ENCODE assay signal across 10 mouse cellular contexts in genomic region chr9:66666153-66666552, GRCm38 (mm10). TPM values are rescaled to one million over a fixed set of nuclear protein-coding genes. Genes with fewer than 3 reads are reported as not detected.
A peak's percentile ranks its signal among the peaks of the same experiment; 100 is the strongest.
DNase-seq lines count a peak whose midpoint lies in the region; ATAC-seq and TF ChIP-seq lines count a peak whose summit lies in the region.
"Had no signal": no experiment of that assay in that cellular context is flagged by ENCODE, and none has a peak within 500 bp of the region (broad histone marks: within the 10 kb centered on the region; RNA-seq: fewer than 3 reads in every experiment).

No protein-coding gene starts in this region.

- no peaks in the 10 kb centered on the region; the same call in 1 of the 2 replicates for H3K9me3 ChIP-seq in forebrain, embryonic 10.5 days
- no peaks in the 10 kb centered on the region for H3K9me3 ChIP-seq in forebrain, embryonic 11.5 days (ENCODE audit: control insufficient read depth, low read length)
- no peaks in the 10 kb centered on the region for H3K9me3 ChIP-seq in intestine, postnatal 0 days (ENCODE audit: control insufficient read depth)

- no peaks in the 10 kb centered on the region for H3K27me3 ChIP-seq in forebrain, embryonic 10.5 days (ENCODE audit: poor library complexity, severe bottlenecking)
- no peaks in the 10 kb centered on the region for H3K27me3 ChIP-seq in forebrain, embryonic 11.5 days (ENCODE audit: control insufficient read depth, insufficient read depth, low read length)
- H3K27me3 ChIP-seq in intestine, postnatal 0 days (replicated peaks; ENCODE audit: control insufficient read depth, insufficient read depth, low read length), result no peaks in the 10 kb centered on the region

- no peak overlapping the region for H3K4me2 ChIP-seq in forebrain, embryonic 11.5 days (ENCODE audit: low read depth, low read length, severe bottlenecking)
- no peak overlapping the region for H3K4me2 ChIP-seq in intestine, postnatal 0 days (replicated peaks; ENCODE audit: low read depth)

- H3K36me3 ChIP-seq in forebrain, embryonic 10.5 days (replicated peaks), result no peaks in the 10 kb centered on the region
- no peaks in the 10 kb centered on the region for H3K36me3 ChIP-seq in forebrain, embryonic 11.5 days (ENCODE audit: control insufficient read depth, insufficient read depth, low read length)
- no peaks in the 10 kb centered on the region for H3K36me3 ChIP-seq in intestine, postnatal 0 days (ENCODE audit: control insufficient read depth, insufficient read depth)

- no peak for DNase-seq in forebrain, embryonic 10.5 days (ENCODE audit: extremely low spot score, low spot score)
- DNase-seq in forebrain, embryonic 11.5 days (ENCODE audit: low spot score), result no peak
- DNase-seq in adipocyte (ENCODE audit: low spot score), result peak; percentile 75
- DNase-seq in gastrocnemius, adult 2 months, result peak; percentile 84
- DNase-seq in heart, postnatal 14 days, result peak; percentile 35 to 52
- no peak for DNase-seq in layer of hippocampus, adult 8-10 months (ENCODE audit: low spot score in 2 of 2)
- DNase-seq in c-Kit-positive CD71-positive TER-119-positive erythroid progenitor cells, embryonic 14.5 days (ENCODE audit: low spot score), result no peak
- DNase-seq: embryo, embryonic 11 days had no signal

- H3K27ac ChIP-seq in forebrain, embryonic 10.5 days, result 0 out of 2 replicates have a peak overlapping the region, but pooled peaks have one; percentile 26
- H3K27ac ChIP-seq in forebrain, embryonic 11.5 days (ENCODE audit: low read depth, low read length), result no peak overlapping the region
- peak overlapping the region; percentile 93 for H3K27ac ChIP-seq in gastrocnemius, adult 2 months
- no peak overlapping the region for H3K27ac ChIP-seq in intestine, postnatal 0 days (ENCODE audit: low read depth, low read length)
- H3K27ac ChIP-seq: layer of hippocampus, adult 2 months had no signal

- peaks cover 12% of the 10 kb centered on the region; the same call in 1 of the 2 replicates for H3K4me1 ChIP-seq in forebrain, embryonic 10.5 days
- no peaks in the 10 kb centered on the region for H3K4me1 ChIP-seq in forebrain, embryonic 11.5 days (replicated peaks; ENCODE audit: control insufficient read depth, insufficient read depth, low read length)
- H3K4me1 ChIP-seq in intestine, postnatal 0 days (replicated peaks; ENCODE audit: control insufficient read depth, insufficient read depth, low read length), result peaks cover 7% of the 10 kb centered on the region; the same call in 1 of the 2 replicates

- H3K4me3 ChIP-seq in forebrain, embryonic 10.5 days, result no peak overlapping the region
- H3K4me3 ChIP-seq in forebrain, embryonic 11.5 days (ENCODE audit: low read depth, low read length), result no peak overlapping the region
- H3K4me3 ChIP-seq in gastrocnemius, adult 2 months, result no peak overlapping the region
- H3K4me3 ChIP-seq in intestine, postnatal 0 days (ENCODE audit: low read depth, low read length), result no peak overlapping the region
- H3K4me3 ChIP-seq: layer of hippocampus, adult 2 months had no signal

- intact Hi-C loops in gastrocnemius, adult 2 months (cut with DNase I), result no loop called here
- intact Hi-C loops in heart, postnatal 14 days (cut with DNase I), result no loop called here

- 80% methylated on average over 3 of the region's 3 CpGs for WGBS in forebrain, embryonic 10.5 days
- 83% methylated on average over 3 of the region's 3 CpGs for WGBS in forebrain, embryonic 11.5 days
- 82% methylated on average over 3 of the region's 3 CpGs for WGBS in intestine, postnatal 0 days

- H3K9ac ChIP-seq in forebrain, embryonic 11.5 days (ENCODE audit: low read length), result no peak overlapping the region
- H3K9ac ChIP-seq in intestine, postnatal 0 days (ENCODE audit: low read depth, low read length), result no peak overlapping the region

- no peak for TF ChIP-seq CTCF in gastrocnemius, adult 2 months (IDR thresholded peaks at IDR 0.05)
- no peak for TF ChIP-seq CTCF in intestine, postnatal 0 days (IDR thresholded peaks at IDR 0.05; ENCODE audit: low read depth)

- ATAC-seq in forebrain, embryonic 11.5 days (replicated peaks; ENCODE audit: low FRiP score), result no peak
- no peak for ATAC-seq in intestine, postnatal 0 days

RNA-seq across cellular contexts. Expression of gene Car12, which starts 47.3 kb away (rescaled TPM):
- 6.8 and 7.4 TPM in 2 replicates for polyA plus RNA-seq in forebrain, embryonic 10.5 days (2016; fragmentation: Nextera tagmentation; extraction: Ambion mirVana)
- 0.71 and 1.1 TPM in 2 replicates for polyA plus RNA-seq in forebrain, embryonic 11.5 days (2014; fragmentation: Nextera tagmentation; extraction: Ambion mirVana)
- total RNA-seq in gastrocnemius, adult 2 months (2021), result under 1 TPM; 0.10 to 0.14 TPM
- not detected for total RNA-seq in heart, postnatal 14 days (2021)
- 10 to 100 TPM; 33.8 to 56.2 (median 43.3) TPM for total RNA-seq in layer of hippocampus, adult 8-10 months (2022)
- polyA plus RNA-seq in intestine, postnatal 0 days (2015; fragmentation: Nextera tagmentation; extraction: Ambion mirVana), result 5.9 and 7.3 TPM in 2 replicates

Comparison
In these comparisons a context has a peak if more than half of its experiments do, and no peak if none do; other contexts are left out.
1. H3K27ac ChIP-seq: peak in forebrain, embryonic 10.5 days (single experiment) and gastrocnemius, adult 2 months (single experiment); none in forebrain, embryonic 11.5 days (single experiment) and intestine, postnatal 0 days (single experiment).
2. DNase-seq: peak in adipocyte (single experiment), gastrocnemius, adult 2 months (single experiment) and heart, postnatal 14 days (2 of 2); none in forebrain, embryonic 10.5 days (single experiment), forebrain, embryonic 11.5 days (single experiment), layer of hippocampus, adult 8-10 months (0 of 2) and c-Kit-positive CD71-positive TER-119-positive erythroid progenitor cells, embryonic 14.5 days (single experiment).
3. RNA of gene Car12, which starts 47.3 kb away (total RNA-seq): 33.8 to 56.2 TPM in layer of hippocampus, adult 8-10 months; 0.10 to 0.14 TPM in gastrocnemius, adult 2 months and not detected in heart, postnatal 14 days; every median in the first group is over 10 times any median in the second.